Mouse (Mus musculus): ENCODE data around the gene Ldlrad3. TPM values are rescaled to one million over a fixed set of nuclear protein-coding genes. Genes with fewer than 3 reads are reported as not detected.

The Ldlrad3 gene
- polyA plus RNA-seq, 1 experiment from 2014 or later: 68.2 TPM

DNA sequence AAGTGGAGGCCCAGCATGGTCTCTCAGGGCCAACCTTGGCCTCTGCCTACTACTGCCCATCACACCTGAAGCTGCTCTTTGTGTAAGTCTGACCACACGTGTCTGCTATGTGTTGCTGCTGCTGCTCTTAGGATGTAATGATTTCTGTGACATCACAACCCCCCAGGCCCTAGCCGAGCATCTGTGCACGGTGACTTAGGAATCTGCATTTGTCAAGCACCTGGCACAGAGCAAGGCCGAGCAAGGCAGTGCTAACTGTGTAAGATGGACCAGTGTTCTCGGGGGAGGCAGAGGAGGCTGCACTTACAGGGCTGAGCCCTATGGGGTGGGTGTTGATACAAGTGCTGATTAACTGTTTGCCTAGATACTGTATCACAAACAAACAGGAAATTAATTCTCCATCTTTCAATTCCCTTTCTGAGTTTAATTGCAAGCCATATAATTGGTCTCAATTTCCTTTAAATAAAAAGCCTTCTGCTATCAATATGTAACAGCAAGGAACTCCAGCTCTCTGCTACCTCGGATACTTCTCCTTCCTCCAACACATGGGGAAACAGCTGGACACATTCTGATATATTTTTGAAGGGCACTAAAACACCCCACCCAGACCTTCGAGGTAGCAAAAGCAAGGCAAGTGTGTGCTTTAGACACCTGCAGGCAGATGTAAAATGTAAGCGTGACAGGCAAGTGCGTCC, 152.2 kb downstream of the Ldlrad3 start:
- WGBS: 66% methylated on average over 9 of the region's 9 CpGs
- Histone ChIP-seq H3K27ac (no peak overlapping the region), H3K4me3 (replicated peaks) (no peak overlapping the region), H3K4me1 (replicated peaks) (peaks cover 44% of the 10 kb centered on the region), H3K27me3 (no peaks in the 10 kb centered on the region), H3K9me3 (no peaks in the 10 kb centered on the region), H3K36me3 (peaks cover 12% of the 10 kb centered on the region; the same call in 1 of the 2 replicates), H3K9ac (replicated peaks) (no peak overlapping the region), H3K4me2 (no peak overlapping the region)
- ATAC-seq (ENCODE audit: insufficient number of reproducible peaks, insufficient read depth, low FRiP score, low TSS enrichment, low read depth): no peak

DNA sequence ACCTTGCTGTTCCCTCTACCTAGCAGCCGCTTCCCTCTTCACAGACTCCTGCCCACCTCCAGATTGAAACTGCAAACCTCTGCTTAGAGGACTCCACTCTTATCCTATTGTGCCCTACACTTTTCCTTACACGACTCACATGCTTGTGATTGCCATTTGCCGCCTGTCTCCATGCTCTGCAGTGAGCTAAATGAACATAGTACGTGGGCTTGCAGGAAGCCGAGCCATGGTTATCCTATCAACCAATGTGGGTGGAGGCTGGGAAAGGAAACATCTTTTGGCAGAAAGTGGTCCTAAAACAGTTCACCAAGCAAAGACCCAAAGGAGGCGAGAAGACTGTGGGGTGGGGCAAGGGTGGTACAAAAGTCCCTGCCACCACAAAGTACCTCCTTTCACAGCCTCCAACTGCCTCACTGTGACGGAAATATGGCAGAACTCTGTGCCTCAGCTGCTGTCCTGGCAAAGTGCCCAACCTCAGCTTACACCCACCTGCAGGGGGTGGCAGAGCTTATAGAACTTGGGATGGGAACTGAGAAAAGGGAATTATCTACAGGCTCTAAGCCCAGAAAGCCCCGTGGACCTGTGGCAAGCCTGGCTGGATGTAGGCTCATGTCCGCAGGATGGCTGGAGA, 153.4 kb downstream of the Ldlrad3 start:
- H3K36me3 ChIP-seq: peaks cover 12% of the 10 kb centered on the region; the same call in 1 of the 2 replicates
- no peak overlapping the region for H3K4me2 ChIP-seq
- no peaks in the 10 kb centered on the region for H3K9me3 ChIP-seq
- 81% methylated on average over 9 of the region's 9 CpGs for WGBS
- H3K4me3 ChIP-seq (replicated peaks): no peak overlapping the region
- no peak for ATAC-seq (ENCODE audit: insufficient number of reproducible peaks, insufficient read depth, low FRiP score, low TSS enrichment, low read depth)
- H3K9ac ChIP-seq (replicated peaks): no peak overlapping the region
- H3K4me1 ChIP-seq (replicated peaks): peaks cover 34% of the 10 kb centered on the region
- H3K27me3 ChIP-seq: no peaks in the 10 kb centered on the region
- 0 out of 2 replicates have a peak overlapping the region, but pooled peaks have one; percentile 35 for H3K27ac ChIP-seq

DNA sequence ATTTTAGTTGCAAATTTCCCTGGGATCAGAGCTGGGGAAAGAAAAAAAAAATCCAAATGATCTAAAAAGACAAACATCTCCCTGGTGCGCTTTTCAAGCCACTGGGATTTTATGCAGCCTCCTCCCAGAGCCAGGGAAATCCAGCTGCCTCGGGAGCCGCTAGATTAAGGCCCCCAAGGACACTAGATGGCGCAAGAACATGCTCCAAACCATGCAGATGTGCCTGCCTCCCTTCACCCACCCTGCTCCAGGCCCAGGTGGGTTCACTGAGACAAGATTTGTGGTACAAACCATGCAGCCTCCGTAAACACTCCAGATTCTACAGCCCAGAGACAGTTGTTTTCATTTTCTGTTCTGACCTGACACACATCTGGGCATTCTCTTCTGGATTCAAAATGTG, 155.5 kb downstream of the Ldlrad3 start:
- Histone ChIP-seq H3K36me3 (peaks cover 14% of the 10 kb centered on the region; the same call in 1 of the 2 replicates), H3K4me3 (replicated peaks) (no peak overlapping the region), H3K9me3 (no peaks in the 10 kb centered on the region), H3K4me2 (no peak overlapping the region), H3K9ac (replicated peaks) (no peak overlapping the region), H3K27me3 (no peaks in the 10 kb centered on the region), H3K27ac (no peak overlapping the region), H3K4me1 (replicated peaks) (peaks cover 23% of the 10 kb centered on the region; the same call in 1 of the 2 replicates)
- ATAC-seq (ENCODE audit: insufficient number of reproducible peaks, insufficient read depth, low FRiP score, low TSS enrichment, low read depth): no peak
- 21% methylated on average over 5 of the region's 5 CpGs for WGBS

DNA sequence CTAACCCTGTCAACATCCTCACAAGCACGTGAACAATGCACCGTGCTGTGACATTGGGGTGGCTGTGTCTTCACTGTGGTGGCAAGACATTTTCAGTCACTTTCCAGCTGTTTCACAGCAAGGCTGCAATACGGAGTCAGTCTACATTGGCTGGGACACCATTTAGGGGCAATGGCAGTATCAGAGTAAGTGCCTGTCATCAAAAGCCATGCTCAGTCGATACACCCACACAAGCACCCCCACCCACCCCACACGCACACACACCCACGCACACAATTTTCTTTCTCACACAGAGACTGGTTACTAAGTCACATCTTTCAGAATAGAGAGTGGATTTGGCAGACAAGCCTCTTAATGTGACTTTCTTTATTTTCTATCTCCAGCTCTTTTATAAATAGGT, 156.0 kb downstream of the Ldlrad3 start:
- no peak for ATAC-seq (ENCODE audit: insufficient number of reproducible peaks, insufficient read depth, low FRiP score, low TSS enrichment, low read depth)
- H3K27me3 ChIP-seq: no peaks in the 10 kb centered on the region
- H3K4me3 ChIP-seq (replicated peaks): no peak overlapping the region
- H3K4me2 ChIP-seq: no peak overlapping the region
- peaks cover 14% of the 10 kb centered on the region; the same call in 1 of the 2 replicates for H3K36me3 ChIP-seq
- no peaks in the 10 kb centered on the region for H3K9me3 ChIP-seq
- H3K9ac ChIP-seq (replicated peaks): no peak overlapping the region
- no peak overlapping the region for H3K27ac ChIP-seq
- WGBS: 90% methylated on average over 6 of the region's 6 CpGs
- H3K4me1 ChIP-seq (replicated peaks): peaks cover 23% of the 10 kb centered on the region; the same call in 1 of the 2 replicates

DNA sequence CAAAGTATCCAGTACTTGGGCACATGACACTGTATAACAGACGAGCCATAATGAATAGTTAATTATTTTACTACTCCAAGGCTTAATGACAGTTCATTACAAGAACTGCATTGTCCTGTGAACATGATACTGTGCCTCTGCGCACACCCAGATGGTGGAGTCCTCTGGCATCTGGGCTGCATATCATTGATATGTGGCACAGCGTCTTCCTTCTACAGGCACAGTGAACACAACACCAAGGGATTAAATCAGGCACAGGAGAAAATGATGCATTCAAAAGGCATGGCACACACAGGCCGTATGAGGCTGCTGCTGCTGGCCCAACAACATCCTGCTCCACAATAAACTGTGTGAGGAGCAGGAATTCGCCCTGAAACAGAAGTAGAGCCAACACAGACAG, 156.5 kb downstream of the Ldlrad3 start:
- no peak for ATAC-seq (ENCODE audit: insufficient number of reproducible peaks, insufficient read depth, low FRiP score, low TSS enrichment, low read depth)
- Histone ChIP-seq H3K4me1 (replicated peaks) (peaks cover 23% of the 10 kb centered on the region; the same call in 1 of the 2 replicates), H3K27ac (no peak overlapping the region), H3K4me2 (no peak overlapping the region), H3K9ac (replicated peaks) (no peak overlapping the region), H3K36me3 (peaks cover 14% of the 10 kb centered on the region; the same call in 1 of the 2 replicates), H3K4me3 (replicated peaks) (no peak overlapping the region), H3K27me3 (no peaks in the 10 kb centered on the region), H3K9me3 (no peaks in the 10 kb centered on the region)
- WGBS: 71% methylated on average over 5 of the region's 5 CpGs

DNA sequence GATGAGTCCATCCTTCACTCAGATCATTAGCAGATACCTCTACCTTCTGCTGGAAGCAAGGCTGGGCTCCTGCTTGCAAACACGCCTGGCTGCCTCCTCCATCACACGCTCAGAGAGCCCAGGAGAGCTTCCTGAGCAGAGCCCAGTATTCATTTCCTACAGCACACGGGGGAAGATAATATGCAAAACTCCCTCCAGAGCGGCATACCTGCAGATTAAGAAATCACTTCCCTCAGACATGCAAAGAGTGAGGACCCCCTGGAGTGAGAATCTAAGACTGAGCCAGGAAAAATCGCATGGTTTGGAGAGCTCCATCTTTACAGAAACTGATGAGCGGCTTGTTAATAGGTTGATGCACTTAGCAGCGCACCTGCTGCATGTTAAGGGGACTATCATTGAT, 158.9 kb downstream of the Ldlrad3 start:
- 84% methylated on average over 7 of the region's 7 CpGs for WGBS
- Histone ChIP-seq H3K27ac (no peak overlapping the region), H3K9me3 (no peaks in the 10 kb centered on the region), H3K4me2 (no peak overlapping the region), H3K9ac (replicated peaks) (no peak overlapping the region), H3K27me3 (no peaks in the 10 kb centered on the region), H3K36me3 (peaks cover 8% of the 10 kb centered on the region; the same call in 1 of the 2 replicates), H3K4me1 (replicated peaks) (peaks cover 12% of the 10 kb centered on the region), H3K4me3 (replicated peaks) (no peak overlapping the region)
- ATAC-seq (ENCODE audit: insufficient number of reproducible peaks, insufficient read depth, low FRiP score, low TSS enrichment, low read depth): no peak

DNA sequence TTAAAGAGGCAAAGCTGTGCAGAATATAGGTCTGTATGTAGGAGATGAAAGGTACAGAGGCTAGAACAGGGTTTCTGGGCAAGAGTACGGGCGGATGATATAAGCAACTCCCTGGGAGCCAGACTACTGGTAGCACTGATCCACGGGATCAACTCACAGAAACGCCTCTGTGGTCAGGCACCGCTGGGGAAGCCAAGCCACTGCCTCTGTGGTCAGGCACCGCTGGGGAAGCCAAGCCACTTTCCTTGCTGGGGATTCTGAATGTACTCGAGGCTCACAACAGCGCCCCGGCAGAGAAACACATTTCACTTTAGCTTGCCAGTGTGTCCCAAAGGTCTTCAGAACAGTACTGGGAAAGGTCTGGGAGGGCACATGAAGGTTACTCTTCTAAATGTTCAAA, 160.0 kb downstream of the Ldlrad3 start:
- H3K9ac ChIP-seq (replicated peaks): no peak overlapping the region
- H3K27me3 ChIP-seq: no peaks in the 10 kb centered on the region
- peaks cover 23% of the 10 kb centered on the region for H3K4me1 ChIP-seq (replicated peaks)
- no peak for ATAC-seq (ENCODE audit: insufficient number of reproducible peaks, insufficient read depth, low FRiP score, low TSS enrichment, low read depth)
- H3K4me3 ChIP-seq (replicated peaks): no peak overlapping the region
- 85% methylated on average over 9 of the region's 9 CpGs for WGBS
- no peaks in the 10 kb centered on the region for H3K9me3 ChIP-seq
- peaks cover 5% of the 10 kb centered on the region; the same call in 1 of the 2 replicates for H3K36me3 ChIP-seq
- no peak overlapping the region for H3K4me2 ChIP-seq
- no peak overlapping the region for H3K27ac ChIP-seq

DNA sequence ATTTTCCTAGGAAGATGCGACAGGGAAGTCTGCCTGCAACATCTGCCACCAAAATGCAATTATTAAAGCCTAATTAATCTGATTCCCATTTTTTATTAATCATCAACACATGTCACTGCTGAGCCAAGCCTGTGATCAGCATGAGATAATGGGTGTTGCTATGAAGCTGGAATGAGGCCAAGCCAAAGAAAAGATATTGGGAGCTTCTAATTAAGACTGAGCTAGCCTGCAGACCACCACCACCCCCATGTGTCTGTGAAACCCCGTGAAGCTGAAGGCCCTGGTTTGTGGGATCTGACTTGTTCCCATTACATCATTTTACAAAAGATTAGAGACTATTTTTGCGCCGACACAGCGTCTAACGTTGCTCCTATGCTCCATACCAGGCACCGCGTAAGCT, 161.7 kb downstream of the Ldlrad3 start:
- Histone ChIP-seq H3K4me1 (replicated peaks) (peaks cover 36% of the 10 kb centered on the region), H3K36me3 (peaks cover 5% of the 10 kb centered on the region; the same call in 1 of the 2 replicates), H3K4me3 (replicated peaks) (no peak overlapping the region), H3K9ac (replicated peaks) (no peak overlapping the region), H3K4me2 (no peak overlapping the region), H3K27ac (no peak overlapping the region), H3K9me3 (no peaks in the 10 kb centered on the region), H3K27me3 (no peaks in the 10 kb centered on the region)
- no peak for ATAC-seq (ENCODE audit: insufficient number of reproducible peaks, insufficient read depth, low FRiP score, low TSS enrichment, low read depth)
- WGBS: 90% methylated on average over 8 of the region's 8 CpGs

DNA sequence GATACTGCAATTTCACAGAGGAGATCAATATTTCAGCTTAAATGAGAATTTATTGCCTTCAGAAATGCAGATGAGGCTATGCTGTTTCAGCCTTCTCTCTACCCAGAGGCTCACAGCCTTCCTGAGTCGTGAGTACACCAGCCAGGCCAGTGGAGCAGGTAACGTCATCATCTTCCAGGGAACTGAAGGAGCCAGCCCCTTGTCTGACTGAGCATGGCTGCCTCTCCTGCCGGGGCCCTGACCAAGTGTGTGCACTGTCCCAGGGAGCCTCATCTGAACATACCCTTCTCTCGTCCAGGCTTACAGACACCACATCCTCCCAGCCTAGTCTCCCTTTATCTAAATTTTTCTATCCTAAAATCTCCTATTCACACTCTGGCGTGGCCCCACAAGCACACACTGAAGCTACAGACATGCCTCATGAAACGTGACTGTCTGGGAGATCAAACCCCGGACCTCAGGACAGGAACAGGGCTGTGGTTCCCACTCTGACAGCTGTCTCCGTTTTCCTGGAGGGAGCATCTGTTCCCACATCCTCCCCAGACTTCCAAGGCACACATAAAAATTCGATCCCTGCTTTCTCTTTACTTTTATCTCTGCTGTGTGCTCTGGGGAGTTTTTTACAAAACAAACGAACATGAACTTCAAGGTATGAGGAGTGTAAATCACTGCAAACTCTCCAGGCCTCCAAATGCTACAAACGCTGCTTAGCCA, 164.7 kb downstream of the Ldlrad3 start:
- H3K9me3 ChIP-seq: no peaks in the 10 kb centered on the region
- WGBS: 24% methylated on average over 11 of the region's 11 CpGs
- no peaks in the 10 kb centered on the region for H3K27me3 ChIP-seq
- no peak overlapping the region for H3K9ac ChIP-seq (replicated peaks)
- no peak overlapping the region for H3K4me2 ChIP-seq
- no peak for ATAC-seq (ENCODE audit: insufficient number of reproducible peaks, insufficient read depth, low FRiP score, low TSS enrichment, low read depth)
- H3K4me1 ChIP-seq (replicated peaks): peaks cover 36% of the 10 kb centered on the region
- no peaks in the 10 kb centered on the region; the same call in 1 of the 2 replicates for H3K36me3 ChIP-seq
- no peak overlapping the region for H3K4me3 ChIP-seq (replicated peaks)
- peak overlapping the region; percentile 50 for H3K27ac ChIP-seq

DNA sequence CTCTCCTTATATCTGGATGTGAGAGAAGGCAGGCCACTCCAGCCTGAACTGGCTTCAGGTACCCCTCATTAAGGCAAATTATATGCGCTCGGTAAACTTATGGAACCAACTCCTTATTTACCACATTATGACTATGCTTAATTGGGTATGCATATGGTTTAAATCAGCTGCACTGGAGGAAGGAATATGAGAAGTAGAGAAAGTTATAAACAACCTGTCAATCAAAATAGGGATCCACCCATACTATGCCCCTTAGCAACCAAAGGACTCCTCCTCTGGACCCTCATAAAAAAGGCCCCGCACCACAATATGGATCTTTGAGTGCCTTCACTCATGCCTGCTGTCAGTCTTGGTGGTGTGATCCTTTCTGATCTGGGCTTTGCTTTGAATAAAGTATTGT, 165.6 kb downstream of the Ldlrad3 start:
- H3K27ac ChIP-seq: peak overlapping the region; percentile 50
- peak; percentile 68; the same call in 1 of the 2 replicates for ATAC-seq (ENCODE audit: insufficient number of reproducible peaks, insufficient read depth, low FRiP score, low TSS enrichment, low read depth)
- H3K9me3 ChIP-seq: no peaks in the 10 kb centered on the region
- no peak overlapping the region for H3K9ac ChIP-seq (replicated peaks)
- H3K4me2 ChIP-seq: no peak overlapping the region
- H3K4me1 ChIP-seq (replicated peaks): peaks cover 33% of the 10 kb centered on the region
- H3K27me3 ChIP-seq: no peaks in the 10 kb centered on the region
- WGBS: 57% methylated on average over 3 of the region's 3 CpGs
- H3K4me3 ChIP-seq (replicated peaks): no peak overlapping the region
- no peaks in the 10 kb centered on the region; the same call in 1 of the 2 replicates for H3K36me3 ChIP-seq

DNA sequence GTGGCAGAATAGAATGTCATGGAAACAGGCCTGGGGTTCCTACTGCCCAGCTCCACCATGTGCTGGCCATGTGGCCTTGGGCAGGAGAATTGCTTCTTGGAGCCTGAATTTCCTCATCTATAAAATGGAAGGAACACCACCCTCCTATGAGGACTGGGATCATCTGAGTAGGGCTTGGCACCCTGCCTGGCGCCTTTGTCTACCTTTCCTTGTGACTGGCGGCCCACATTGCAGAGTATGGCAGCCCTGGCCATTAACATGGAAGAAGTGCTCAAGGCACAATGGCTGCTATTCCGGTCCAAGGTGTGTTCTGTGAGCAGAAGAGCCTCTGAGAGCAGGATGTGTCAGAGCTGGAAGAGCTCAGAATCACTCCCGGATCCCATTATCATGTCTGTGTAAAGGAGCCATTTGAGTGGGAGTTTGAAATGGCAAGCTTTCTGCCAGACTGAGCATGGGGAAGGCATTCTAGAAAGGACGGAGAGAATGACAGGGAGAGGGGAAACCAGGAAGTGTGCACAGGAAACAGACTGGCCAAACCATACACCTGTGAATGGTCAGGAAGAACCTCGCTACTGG, 171.6 kb downstream of the Ldlrad3 start:
- Histone ChIP-seq H3K4me2 (no peak overlapping the region), H3K36me3 (no peaks in the 10 kb centered on the region), H3K9ac (replicated peaks) (no peak overlapping the region), H3K4me1 (replicated peaks) (peaks cover 14% of the 10 kb centered on the region), H3K27ac (no peak overlapping the region), H3K27me3 (no peaks in the 10 kb centered on the region), H3K9me3 (no peaks in the 10 kb centered on the region), H3K4me3 (replicated peaks) (no peak overlapping the region)
- 84% methylated on average over 6 of the region's 6 CpGs for WGBS
- ATAC-seq (ENCODE audit: insufficient number of reproducible peaks, insufficient read depth, low FRiP score, low TSS enrichment, low read depth): 0 out of 2 replicates have a peak, but pooled peaks have one; percentile 18

Measured in limb, embryonic 12.5 days (tissue).